Mouse (Mus musculus): ENCODE measurements around the gene Gtf2ird1.
"Not testable (repeated sequence)": the region's sequence is repeated elsewhere in the genome, so short reads cannot be mapped to it uniquely, and the experiment has no call there.

Gene Gtf2ird1

GRCm38 (mm10) chr5:134345449-134345848, 111.1 kb downstream of the Gtf2ird1 start:
- DNase-seq (ENCODE audit: low read depth, low spot score), result peak; percentile 91

GRCm38 (mm10) chr5:134344076-134344475, 112.4 kb downstream of the Gtf2ird1 start:
- DNase-seq (ENCODE audit: low read depth, low spot score), result peak; percentile 59

GRCm38 (mm10) chr5:134343530-134343929, 113.0 kb downstream of the Gtf2ird1 start:
- DNase-seq (ENCODE audit: low read depth, low spot score), result not testable (repeated sequence)

GRCm38 (mm10) chr5:134342503-134343205, 113.9 kb downstream of the Gtf2ird1 start:
- DNase-seq (ENCODE audit: low read depth, low spot score), result peak; percentile 74

- peak; percentile 76 for DNase-seq (ENCODE audit: low read depth, low spot score)
Measured at GRCm38 (mm10) chr5:134341721-134342120, 114.8 kb downstream of the Gtf2ird1 start.

- peak; percentile 70 for DNase-seq (ENCODE audit: low read depth, low spot score)
Measured at GRCm38 (mm10) chr5:134341321-134341720, 115.2 kb downstream of the Gtf2ird1 start.

GRCm38 (mm10) chr5:134340101-134340522, 116.4 kb downstream of the Gtf2ird1 start:
- peak; percentile 98 for DNase-seq (ENCODE audit: low read depth, low spot score)

- DNase-seq (ENCODE audit: low read depth, low spot score), result peak; percentile 93
Measured at GRCm38 (mm10) chr5:134337012-134337411, 119.5 kb downstream of the Gtf2ird1 start.

GRCm38 (mm10) chr5:134332743-134333142, 123.8 kb downstream of the Gtf2ird1 start:
- DNase-seq (ENCODE audit: low read depth, low spot score), result peak; percentile 94

GRCm38 (mm10) chr5:134330082-134330481, 126.4 kb downstream of the Gtf2ird1 start:
- DNase-seq (ENCODE audit: low read depth, low spot score), result no peak

- DNase-seq (ENCODE audit: low read depth, low spot score), result peak; percentile 90
Measured at GRCm38 (mm10) chr5:134329311-134329710, 127.2 kb downstream of the Gtf2ird1 start.

- no peak for DNase-seq (ENCODE audit: low read depth, low spot score)
Measured at GRCm38 (mm10) chr5:134328482-134329001, 128.0 kb downstream of the Gtf2ird1 start.

GRCm38 (mm10) chr5:134325856-134326566, 130.5 kb downstream of the Gtf2ird1 start:
- DNase-seq (ENCODE audit: low read depth, low spot score), result no peak

- peak; percentile 39 for DNase-seq (ENCODE audit: low read depth, low spot score)
Measured at GRCm38 (mm10) chr5:134323869-134324268, 132.6 kb downstream of the Gtf2ird1 start.

GRCm38 (mm10) chr5:134323311-134323710, 133.2 kb downstream of the Gtf2ird1 start:
- DNase-seq (ENCODE audit: low read depth, low spot score), result peak; percentile 47

GRCm38 (mm10) chr5:134322355-134322754, 134.2 kb downstream of the Gtf2ird1 start:
- no peak for DNase-seq (ENCODE audit: low read depth, low spot score)

- DNase-seq (ENCODE audit: low read depth, low spot score), result no peak
Measured at GRCm38 (mm10) chr5:134321699-134322098, 134.8 kb downstream of the Gtf2ird1 start.

GRCm38 (mm10) chr5:134318903-134319302, 137.6 kb downstream of the Gtf2ird1 start:
- peak; percentile 77 for DNase-seq (ENCODE audit: low read depth, low spot score)

- no peak for DNase-seq (ENCODE audit: low read depth, low spot score)
Measured at GRCm38 (mm10) chr5:134316721-134317120, 139.8 kb downstream of the Gtf2ird1 start.

- peak; percentile 83 for DNase-seq (ENCODE audit: low read depth, low spot score)
Measured at GRCm38 (mm10) chr5:134315623-134316350, 140.7 kb downstream of the Gtf2ird1 start.

- DNase-seq (ENCODE audit: low read depth, low spot score), result peak; percentile 98
Measured at GRCm38 (mm10) chr5:134314688-134315622, 141.6 kb downstream of the Gtf2ird1 start, which contains the start of gene Gtf2i. TSS of gene Gtf2i (minus strand) at chr5:134314760.

Measured in R1 (cell line).